Mouse (Mus musculus): Measurements from ENCODE around the gene Arl1.
"Not testable (repeated sequence)": the region's sequence is repeated elsewhere in the genome, so short reads cannot be mapped to it uniquely, and the experiment has no call there.

Arl1 gene

GRCm38 (mm10) chr10:88732309-88732622 is 1.6 kb downstream of the Arl1 start:
- POLR2A ChIA-PET = interaction anchor here in 2 of 4 experiments (0.8 to 2.6 kb wide), 11 partner anchors 8 to 228 kb away, joined by 3 to 14 read pairs (median 3); partner anchors contain the start of gene Chpt1 (in 1 of the 2)

DNA sequence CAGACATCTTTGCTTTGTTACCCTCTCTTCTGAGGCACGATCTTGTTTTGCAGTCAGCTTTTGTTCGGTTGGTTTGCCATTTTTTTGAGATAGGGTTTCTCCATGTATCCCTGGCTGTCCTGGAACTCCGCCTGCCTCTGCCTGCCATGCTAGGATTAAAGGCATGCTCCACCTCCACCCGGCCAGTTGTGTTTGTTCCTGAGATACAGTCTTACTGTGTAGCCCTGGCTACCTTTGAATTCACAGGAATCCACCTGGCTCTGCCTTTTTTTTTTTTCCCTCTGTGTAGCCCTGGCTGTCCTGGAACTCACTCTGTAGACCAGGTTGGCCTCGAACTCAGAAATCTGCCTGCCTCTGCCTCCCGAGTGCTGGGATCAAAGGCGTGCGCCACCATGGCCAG is 8.4 kb downstream of the Arl1 start:
- ChIA-PET CTCF (interaction anchor here (0.7 to 1.7 kb wide), 5 partner anchors 11 to 362 kb away, joined by 3 to 19 read pairs (median 3); no protein-coding TSS in a partner anchor), POLR2A (interaction anchor here in 3 of 4 experiments (0.7 to 2.4 kb wide), 9 partner anchors 9 to 1234 kb away, joined by 3 to 9 read pairs (median 5); partner anchors contain the start of gene Chpt1 (in 1 of the 3))

More at GRCm38 (mm10) chr10:88732309-88732622, 1.6 kb downstream of the Arl1 start:
- CTCF ChIA-PET = interaction anchor here in 1 of 4 experiments (0.8 kb wide), 1 partner anchor 56 kb away, joined by 6 read pairs; no protein-coding TSS in a partner anchor

DNA sequence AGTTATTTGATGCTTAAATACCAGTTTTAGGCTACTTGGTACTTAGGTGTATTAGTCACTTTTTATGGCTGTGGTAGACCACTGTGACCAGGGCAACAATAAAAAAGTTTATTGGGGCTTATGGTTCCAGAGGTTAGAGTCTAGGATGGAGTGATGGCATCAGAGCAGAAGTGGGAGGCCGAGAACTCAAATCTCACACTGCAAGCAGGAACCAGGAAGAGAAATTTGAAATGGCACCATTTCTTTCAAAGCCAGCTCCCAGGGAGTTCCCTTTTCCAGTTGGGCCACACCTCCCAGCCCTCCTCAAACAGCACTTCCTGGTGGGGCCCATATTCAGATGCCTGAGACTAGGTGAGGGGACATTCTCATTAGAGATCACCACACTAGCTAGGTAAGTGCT is 9.2 kb downstream of the Arl1 start:
- ChIA-PET CTCF (interaction anchor here in 3 of 4 experiments (0.7 to 1.7 kb wide), 3 partner anchors 226 to 363 kb away, joined by 3 to 19 read pairs (median 3); no protein-coding TSS in a partner anchor), POLR2A (interaction anchor here in 3 of 4 experiments (0.7 to 2.4 kb wide), 9 partner anchors 8 to 1233 kb away, joined by 3 to 9 read pairs (median 3); partner anchors contain the start of gene Arl1 (in 2 of the 3))

- POLR2A ChIA-PET = interaction anchor here in 2 of 4 experiments (1.0 to 1.4 kb wide), 3 partner anchors 9 to 10 kb away, joined by 3 read pairs; partner anchors contain the start of gene Arl1 (in 2 of the 2)
These were observed 10.1 kb downstream of the Arl1 start for GRCm38 (mm10) chr10:88740781-88741180.

DNA sequence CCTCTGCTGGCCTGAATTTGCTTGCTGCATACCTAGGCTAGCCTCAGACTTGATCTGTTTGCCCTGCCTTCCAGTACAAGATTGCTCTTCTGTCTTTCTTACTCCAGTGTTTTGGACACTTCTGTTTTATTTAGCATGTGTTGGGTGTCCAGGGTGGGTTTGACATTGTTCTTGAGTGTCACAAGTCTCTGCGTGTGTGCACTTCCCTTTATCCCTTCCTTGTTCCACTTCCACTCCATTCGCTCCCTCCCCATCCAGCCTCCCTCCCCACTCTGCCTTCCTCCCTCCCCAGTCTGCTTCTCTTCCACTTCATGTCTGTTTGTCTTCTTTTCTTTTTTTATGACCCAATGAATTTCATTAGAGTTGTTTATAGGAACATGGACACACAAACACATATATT is 10.8 kb downstream of the Arl1 start:
- ChIA-PET CTCF (no interaction called here), POLR2A (interaction anchor here in 2 of 4 experiments (0.6 to 1.1 kb wide), 3 partner anchors 9 to 324 kb away, joined by 3 to 8 read pairs (median 6); no protein-coding TSS in a partner anchor)

More at GRCm38 (mm10) chr10:88740781-88741180, 10.1 kb downstream of the Arl1 start:
- CTCF ChIA-PET = no interaction called here

DNA sequence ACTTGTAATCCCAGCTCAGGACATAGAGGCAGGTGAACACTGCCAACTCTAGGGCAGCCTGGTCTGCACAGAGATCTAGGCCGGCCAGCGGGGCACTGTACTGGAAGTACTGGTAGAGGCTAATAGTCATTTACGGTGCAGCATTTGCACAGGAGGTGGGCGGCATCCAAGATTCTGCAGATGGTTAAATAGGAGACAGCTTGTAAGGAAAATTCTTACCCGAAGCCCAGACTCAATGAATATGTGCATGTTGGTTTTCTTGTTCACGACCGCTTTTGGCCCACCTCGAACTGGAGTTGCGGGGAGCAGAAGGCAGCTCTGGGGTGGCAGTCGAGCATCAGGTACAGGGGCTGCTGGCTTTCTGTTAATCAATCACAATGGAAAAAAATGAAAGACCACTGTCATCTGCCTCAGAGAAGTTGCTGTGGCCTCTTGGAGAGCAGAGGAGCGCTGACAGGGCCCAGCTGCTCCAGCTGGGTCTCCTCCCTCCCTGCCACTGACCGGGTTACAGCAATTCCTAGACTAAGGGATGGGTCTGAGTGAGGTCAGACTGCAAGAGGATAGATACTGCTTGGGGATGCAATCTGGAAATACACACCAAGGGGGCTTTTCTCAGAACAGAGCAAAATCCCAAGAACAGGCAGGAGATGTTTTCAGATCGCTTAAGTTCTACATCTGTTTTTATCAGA is 31.0 kb downstream of the Arl1 start:
- ChIA-PET POLR2A (interaction anchor here in 1 of 4 experiments (2.3 kb wide), 1 partner anchor 11 kb away, joined by 13 read pairs; no protein-coding TSS in a partner anchor), CTCF (interaction anchor here in 1 of 4 experiments (0.6 kb wide), 1 partner anchor 23 kb away, joined by 14 read pairs; no protein-coding TSS in a partner anchor)

DNA sequence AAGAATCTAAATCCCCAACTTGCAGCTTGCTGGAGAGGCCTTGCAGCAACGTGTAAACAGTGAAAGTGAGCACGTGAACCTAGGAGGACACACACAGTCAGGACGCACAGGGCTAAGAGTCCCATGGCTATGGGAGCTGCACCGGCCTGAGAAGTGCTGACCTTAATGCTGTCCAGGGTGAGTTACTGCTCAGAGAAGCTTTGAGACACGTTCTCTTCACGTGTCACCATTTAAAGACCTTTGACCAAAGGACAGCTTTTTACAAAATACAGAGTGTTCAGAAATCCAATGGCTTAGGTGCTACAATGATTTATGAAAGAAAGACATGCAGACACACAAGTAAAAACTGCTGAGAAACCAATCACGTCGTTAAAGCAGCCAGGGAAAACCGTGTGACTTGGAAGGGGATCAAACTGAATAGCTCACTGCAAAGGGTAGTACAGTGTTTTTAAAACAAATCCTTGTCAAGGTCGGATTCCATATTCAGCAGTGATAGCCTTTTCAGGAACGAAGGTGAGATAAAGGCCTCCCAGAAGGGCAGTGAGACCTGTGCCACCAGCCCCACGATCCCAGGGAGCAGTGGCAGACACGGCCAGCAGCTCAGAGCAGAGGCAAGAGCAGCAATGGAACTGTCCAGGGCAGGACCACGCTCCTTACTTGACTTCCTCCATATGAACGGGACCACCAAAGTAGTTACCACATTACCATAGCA is 34.9 kb downstream of the Arl1 start:
- CTCF ChIA-PET = no interaction called here
- POLR2A ChIA-PET = interaction anchor here in 2 of 4 experiments (0.8 to 1.5 kb wide), 5 partner anchors 14 to 48 kb away, joined by 3 to 5 read pairs (median 4); no protein-coding TSS in a partner anchor

GRCm38 (mm10) chr10:88768961-88769360 is 38.3 kb downstream of the Arl1 start:
- ChIA-PET CTCF (interaction anchor here in 1 of 4 experiments (0.5 kb wide), 1 partner anchor 409 kb away, joined by 3 read pairs; no protein-coding TSS in a partner anchor), POLR2A (interaction anchor here in 2 of 4 experiments (0.9 to 2.2 kb wide), 2 partner anchors 11 to 31 kb away, joined by 3 to 8 read pairs; no protein-coding TSS in a partner anchor)

GRCm38 (mm10) chr10:88769676-88770075 is 39.0 kb downstream of the Arl1 start:
- POLR2A ChIA-PET = interaction anchor here in 2 of 4 experiments (0.9 to 2.2 kb wide), 3 partner anchors 10 to 30 kb away, joined by 3 to 8 read pairs (median 4); no protein-coding TSS in a partner anchor

DNA sequence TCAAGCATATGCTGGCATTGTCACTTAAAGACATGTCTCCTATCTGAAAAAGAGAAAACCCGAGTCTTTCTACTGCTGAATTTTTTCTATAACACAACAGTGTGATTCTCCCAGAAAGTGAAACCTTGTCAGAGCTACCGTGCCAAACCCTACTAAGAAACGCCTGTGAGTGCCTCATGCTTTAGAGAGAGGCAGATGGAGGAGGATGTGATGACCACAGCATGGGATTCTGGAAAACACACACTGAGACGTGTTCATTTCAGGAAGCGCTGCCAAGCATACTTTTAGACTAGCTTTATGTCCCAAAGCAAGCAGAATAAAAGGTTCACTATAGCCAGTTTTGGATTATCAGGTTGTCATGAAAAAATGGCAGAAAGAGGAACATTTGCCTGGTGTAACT is 42.3 kb downstream of the Arl1 start:
- CTCF ChIA-PET = not testable (repeated sequence)

More at GRCm38 (mm10) chr10:88769676-88770075, 39.0 kb downstream of the Arl1 start:
- CTCF ChIA-PET = interaction anchor here in 1 of 4 experiments (0.5 kb wide), 1 partner anchor 410 kb away, joined by 3 read pairs; no protein-coding TSS in a partner anchor

DNA sequence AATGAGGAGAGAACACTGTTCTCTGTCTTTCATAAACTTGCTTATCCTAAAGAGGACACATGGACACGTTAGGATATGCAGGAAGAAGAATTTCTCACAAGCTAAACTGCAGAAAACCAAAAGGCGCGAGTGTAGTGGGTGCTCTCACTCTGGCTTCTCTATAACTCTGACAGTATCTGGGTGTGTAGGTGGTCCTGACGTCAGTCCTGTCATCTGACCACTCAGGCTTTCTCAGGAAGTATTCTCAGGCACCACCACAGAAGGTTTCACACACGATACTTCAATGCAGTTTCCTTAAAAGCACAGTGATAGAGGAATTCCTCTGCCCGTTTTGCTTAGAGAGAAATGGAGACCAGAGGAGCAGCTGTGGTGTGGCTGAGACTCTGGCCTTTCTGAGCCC is 45.5 kb downstream of the Arl1 start:
- CTCF ChIA-PET = no interaction called here

More for the DNA sequence above, 42.3 kb downstream of the Arl1 start:
- POLR2A ChIA-PET = interaction anchor here in 1 of 4 experiments (1.7 kb wide), 1 partner anchor 47 kb away, joined by 5 read pairs; no protein-coding TSS in a partner anchor

DNA sequence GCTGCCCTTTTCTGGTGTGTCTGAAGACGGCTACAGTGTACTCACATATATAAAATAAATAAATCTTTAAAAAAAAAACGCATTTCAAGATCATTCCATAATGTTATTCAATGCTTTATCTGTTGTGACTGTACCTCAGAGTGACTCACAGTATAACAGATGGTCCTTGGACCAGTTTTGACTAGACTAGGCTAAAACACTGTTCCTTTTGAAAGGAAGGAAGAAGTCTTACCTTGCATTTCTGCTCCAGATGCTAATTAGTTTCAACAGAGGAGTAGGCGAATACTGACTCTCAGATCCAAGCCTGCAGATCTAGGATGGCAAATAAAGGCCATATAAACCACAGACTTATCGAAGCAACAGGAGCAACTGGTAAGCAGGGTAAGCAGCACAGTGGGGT is 50.1 kb downstream of the Arl1 start:
- ChIA-PET POLR2A (interaction anchor here in 1 of 4 experiments (1.2 kb wide), 1 partner anchor 11 kb away, joined by 3 read pairs; no protein-coding TSS in a partner anchor), CTCF (no interaction called here)

More for the DNA sequence above, 45.5 kb downstream of the Arl1 start:
- POLR2A ChIA-PET = interaction anchor here in 2 of 4 experiments (0.8 to 2.4 kb wide), 2 partner anchors 10 to 49 kb away, joined by 7 to 9 read pairs; no protein-coding TSS in a partner anchor

DNA sequence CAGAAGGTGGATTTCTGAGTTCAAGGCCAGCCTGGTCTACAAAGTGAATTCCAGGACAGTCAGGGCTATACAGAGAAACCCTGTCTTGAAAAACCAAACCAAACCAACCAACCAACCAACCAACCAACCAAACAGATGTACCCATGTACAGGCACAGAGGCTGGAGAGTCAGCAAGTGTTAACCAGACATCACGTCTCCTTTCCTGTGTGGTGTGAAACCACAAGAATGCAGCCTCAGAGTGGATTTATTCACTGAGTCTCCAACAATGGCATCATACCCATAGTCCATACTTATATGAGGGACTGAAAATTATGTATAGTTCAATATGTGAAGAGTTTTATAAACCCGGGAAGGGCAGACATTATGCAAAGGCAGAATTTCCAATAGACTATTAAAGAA is 52.5 kb downstream of the Arl1 start:
- CTCF ChIA-PET, POLR2A ChIA-PET: not testable (repeated sequence)

GRCm38 (mm10) chr10:88783941-88784340 is 53.3 kb downstream of the Arl1 start:
- POLR2A ChIA-PET = interaction anchor here in 2 of 4 experiments (0.6 to 2.4 kb wide), 2 partner anchors 10 to 41 kb away, joined by 3 to 6 read pairs; no protein-coding TSS in a partner anchor
- CTCF ChIA-PET = no interaction called here

- CTCF ChIA-PET = no interaction called here
- POLR2A ChIA-PET = interaction anchor here in 2 of 4 experiments (0.6 to 2.6 kb wide), 3 partner anchors 9 to 41 kb away, joined by 3 to 7 read pairs (median 6); no protein-coding TSS in a partner anchor
These were observed 53.9 kb downstream of the Arl1 start for GRCm38 (mm10) chr10:88784513-88784931.

DNA sequence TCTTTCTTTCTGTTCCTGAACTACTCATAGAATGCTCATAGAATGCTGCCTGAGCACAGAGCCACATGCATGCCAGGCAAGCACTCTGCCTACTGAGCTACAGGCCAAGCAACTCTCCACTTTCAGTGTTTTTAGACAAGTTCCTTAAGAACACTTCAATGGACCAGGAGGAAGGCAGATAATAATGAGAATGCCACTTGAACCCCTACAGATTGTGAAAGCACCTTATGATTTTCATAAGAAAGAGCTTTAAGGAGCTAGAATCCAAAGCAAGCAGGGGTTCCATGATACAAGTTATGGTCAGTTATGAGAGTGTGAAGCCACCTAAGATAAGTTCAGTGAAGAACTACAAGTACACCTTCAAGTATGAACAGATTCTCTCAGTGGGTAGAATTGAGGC is 63.0 kb downstream of the Arl1 start:
- CTCF ChIA-PET = no interaction called here
- POLR2A ChIA-PET = interaction anchor here in 1 of 4 experiments (1.0 to 2.2 kb wide), 5 partner anchors 8 to 25 kb away, joined by 3 to 6 read pairs (median 4); no protein-coding TSS in a partner anchor

All from embryonic stem cell, embryonic (primary cell).